Mouse (Mus musculus) olfactory bulb, adult 2 months (tissue): ENCODE results near the gene Lime1.

Experiments
- CTCF ChIP-seq: fragments of 200-500 bp; IDR thresholded peaks from 2 replicates; pipeline ENCODE4 v1.5.1; 2012; ENCODE audit warnings: low read depth, mild to moderate bottlenecking, low read length, moderate library complexity; ENCODE audit not compliant: insufficient read depth
- POLR2A ChIP-seq: fragments of 200-500 bp; IDR thresholded peaks from 2 replicates; pipeline ENCODE4 v1.6.1; 2012; ENCODE audit warnings: mild to moderate bottlenecking, low read depth, low read length, moderate library complexity; ENCODE audit not compliant: insufficient read depth

DNA sequence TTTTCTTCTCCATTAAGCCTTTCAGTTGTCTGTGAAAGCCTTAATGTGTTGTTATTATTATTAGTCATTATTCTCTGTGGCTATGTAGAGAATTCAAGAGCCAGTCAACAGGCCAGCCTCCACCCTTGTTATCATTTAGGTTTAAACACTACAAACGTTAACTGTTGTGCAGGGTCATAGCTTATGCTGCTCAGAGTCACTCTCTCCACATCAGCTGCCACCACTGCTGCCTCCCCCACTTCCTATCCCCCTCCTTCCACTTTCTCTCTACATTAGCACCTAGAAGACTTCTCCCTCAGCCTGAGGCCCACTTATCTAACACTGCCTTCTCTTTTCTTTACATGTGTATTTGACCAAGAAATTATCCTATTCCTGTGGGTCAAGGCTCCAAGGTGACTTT, 21.6 kb downstream of the Lime1 start:
- TF ChIP-seq CTCF (no peak), POLR2A (no peak)
